Mouse (Mus musculus): ENCODE results near the gene Mecr.

DNA sequence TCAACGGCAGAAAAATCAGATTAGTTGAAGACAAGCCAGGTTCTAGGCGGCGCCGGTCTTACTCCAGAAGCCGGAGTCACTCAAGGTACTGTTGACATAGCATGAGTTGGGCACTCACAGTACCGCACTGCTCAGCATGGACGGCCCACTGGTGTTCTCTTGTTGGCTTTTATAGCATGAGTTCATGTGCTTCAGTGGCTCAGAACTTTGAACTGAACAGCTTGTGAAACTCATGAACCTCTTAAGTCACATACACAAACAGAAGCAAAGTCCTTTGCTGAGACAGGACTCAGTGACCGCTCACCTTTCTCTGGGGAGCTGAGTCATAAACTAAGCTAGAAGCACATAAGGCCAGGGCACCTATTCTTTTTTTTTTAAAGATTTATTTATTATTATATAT, 54.5 kb downstream of the Mecr start:
- TF ChIP-seq CTCF (IDR thresholded peaks at IDR 0.05; ENCODE audit: insufficient read depth, low read length), result no peak
- no peak for TF ChIP-seq POLR2A (IDR thresholded peaks at IDR 0.05; ENCODE audit: borderline replicate concordance, extremely low read depth, low read depth, low read length)

Measured in lung, adult 2 months (tissue).